Mouse (Mus musculus) liver, adult 2 months (tissue): ENCODE results near the gene Glb1l.

ENCODE experiments used
- CTCF ChIP-seq: fragments of 200-500 bp; IDR thresholded peaks from 2 replicates; pipeline ENCODE4 v1.5.1; 2011; ENCODE audit warnings: low read depth, low read length, control low read depth
- POLR2A ChIP-seq: fragments of 200-500 bp; IDR thresholded peaks from 2 replicates; pipeline ENCODE4 v1.6.1; 2011; ENCODE audit warnings: low read length, control low read depth; ENCODE audit not compliant: insufficient read depth; ENCODE audit errors: extremely low read depth

DNA sequence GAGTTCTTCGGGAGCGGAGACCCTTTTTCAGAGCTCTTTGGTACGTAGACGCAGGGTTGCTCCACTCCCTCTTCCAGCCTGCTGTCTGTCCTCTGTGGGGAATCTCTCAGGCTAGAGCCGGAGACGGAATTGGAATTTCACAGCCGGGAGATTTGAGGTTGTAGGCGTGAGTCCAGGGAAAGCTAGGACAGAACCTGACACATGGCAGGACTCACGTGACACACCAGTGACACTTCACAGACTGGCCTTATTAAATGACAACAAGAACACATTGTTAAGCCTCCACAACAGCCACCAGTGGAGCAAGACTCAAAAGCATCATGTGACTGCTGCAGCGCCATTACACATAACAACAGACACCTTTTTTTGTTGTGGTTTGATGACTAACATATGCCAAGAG, 29.0 kb upstream of the Glb1l start:
- TF ChIP-seq CTCF, result no peak
- TF ChIP-seq POLR2A, result no peak
